ENCODE assay signal across 8 mouse cellular contexts in genomic region chr15:83463369-83464082, GRCm38 (mm10). TPM values are rescaled to one million over a fixed set of nuclear protein-coding genes. Genes with fewer than 3 reads are reported as not detected.
DNase-seq lines count a peak whose midpoint lies in the region; ATAC-seq and TF ChIP-seq lines count a peak whose summit lies in the region.

No protein-coding gene starts in this region.

- H3K4me2 ChIP-seq in embryonic facial prominence, embryonic 14.5 days (ENCODE audit: low read depth, low read length), result peak overlapping the region; percentile 73
- peak overlapping the region; percentile 80 for H3K4me2 ChIP-seq in intestine, embryonic 15.5 days (replicated peaks)
- H3K4me2 ChIP-seq in midbrain, postnatal 0 days (ENCODE audit: low read depth, low read length, poor library complexity, severe bottlenecking), result peak overlapping the region; percentile 84

- H3K27me3 ChIP-seq in E14TG2a.4 (ENCODE audit: insufficient read depth, low read length), result peaks cover 3% of the 10 kb centered on the region; the same call in 1 of the 2 replicates
- H3K27me3 ChIP-seq in embryonic facial prominence, embryonic 14.5 days (replicated peaks; ENCODE audit: control insufficient read depth, insufficient read depth, low read length), result no peaks in the 10 kb centered on the region
- no peaks in the 10 kb centered on the region for H3K27me3 ChIP-seq in intestine, embryonic 15.5 days (replicated peaks)
- no peaks in the 10 kb centered on the region for H3K27me3 ChIP-seq in midbrain, postnatal 0 days (ENCODE audit: insufficient read depth, low read length)

- TF ChIP-seq CTCF in gastrocnemius, adult 2 months (IDR thresholded peaks at IDR 0.05), result no peak
- TF ChIP-seq CTCF in E14TG2a.4 (conservative IDR thresholded peaks at IDR 0.05; ENCODE audit: low read length), result no peak
- TF ChIP-seq CTCF in midbrain, postnatal 0 days (IDR thresholded peaks at IDR 0.05), result no peak

- H3K4me1 ChIP-seq in E14TG2a.4 (replicated peaks; ENCODE audit: low read depth, low read length), result peaks cover 33% of the 10 kb centered on the region
- 0 out of 2 replicates have a peak, but pooled peaks cover 4% of the 10 kb centered on the region for H3K4me1 ChIP-seq in embryonic facial prominence, embryonic 14.5 days (ENCODE audit: control insufficient read depth, insufficient read depth, low read length)
- H3K4me1 ChIP-seq in intestine, embryonic 15.5 days (replicated peaks), result peaks cover 10% of the 10 kb centered on the region; the same call in 1 of the 2 replicates
- no peaks in the 10 kb centered on the region for H3K4me1 ChIP-seq in midbrain, postnatal 0 days (ENCODE audit: insufficient read depth, low read length)

- WGBS in embryonic facial prominence, embryonic 14.5 days, result 6% methylated on average over 17 of the region's 17 CpGs
- 6% methylated on average over 17 of the region's 17 CpGs for WGBS in intestine, embryonic 15.5 days
- 10% methylated on average over 17 of the region's 17 CpGs for WGBS in midbrain, postnatal 0 days

- H3K9ac ChIP-seq in embryonic facial prominence, embryonic 14.5 days (ENCODE audit: low read depth, low read length), result peak overlapping the region; percentile 76
- H3K9ac ChIP-seq in intestine, embryonic 15.5 days, result peak overlapping the region; percentile 87
- peak overlapping the region; percentile 60; the same call in 1 of the 2 replicates for H3K9ac ChIP-seq in midbrain, postnatal 0 days (replicated peaks; ENCODE audit: low read length, poor library complexity, severe bottlenecking)

- intact Hi-C loops in gastrocnemius, adult 2 months (cut with DNase I), result loop anchor here (2.0 to 10.0 kb wide), 2 partner anchors 31 to 49 kb away; no protein-coding TSS in a partner anchor
- intact Hi-C loops in gastrocnemius, postnatal 36 days (cut with DNase I), result loop anchor here (10.0 kb wide), 1 partner anchor 49 kb away; no protein-coding TSS in a partner anchor

- peak overlapping the region; percentile 94 for H3K27ac ChIP-seq in gastrocnemius, adult 2 months
- no peak overlapping the region for H3K27ac ChIP-seq in embryonic facial prominence, embryonic 14.5 days (replicated peaks; ENCODE audit: low read depth, low read length)
- H3K27ac ChIP-seq in intestine, embryonic 15.5 days, result peak overlapping the region; percentile 78
- H3K27ac ChIP-seq in midbrain, postnatal 0 days (ENCODE audit: low read depth, low read length), result no peak overlapping the region

- DNase-seq in gastrocnemius, adult 2 months, result no peak
- DNase-seq in gastrocnemius, postnatal 36 days, result no peak
- DNase-seq in embryonic facial prominence, embryonic 14.5 days (ENCODE audit: low spot score), result no peak
- DNase-seq in midbrain, postnatal 0 days (ENCODE audit: low spot score), result no peak
- no peak for DNase-seq in spleen, postnatal 36 days (ENCODE audit: low spot score in 2 of 2)
- DNase-seq in urinary bladder, postnatal 4 days (ENCODE audit: low spot score in 2 of 2), result no peak

- H3K4me3 ChIP-seq in gastrocnemius, adult 2 months, result peak overlapping the region; percentile 94
- peak overlapping the region; percentile 87 for H3K4me3 ChIP-seq in E14TG2a.4 (replicated peaks; ENCODE audit: low read length)
- peak overlapping the region; percentile 65 for H3K4me3 ChIP-seq in embryonic facial prominence, embryonic 14.5 days (ENCODE audit: low read depth, low read length)
- peak overlapping the region; percentile 86 for H3K4me3 ChIP-seq in intestine, embryonic 15.5 days (replicated peaks)
- H3K4me3 ChIP-seq in midbrain, postnatal 0 days (ENCODE audit: low read depth, low read length), result peak overlapping the region; percentile 68

- no peaks in the 10 kb centered on the region for H3K9me3 ChIP-seq in E14TG2a.4 (ENCODE audit: low read length)
- H3K9me3 ChIP-seq in embryonic facial prominence, embryonic 14.5 days (ENCODE audit: control insufficient read depth, low read length), result no peaks in the 10 kb centered on the region
- no peaks in the 10 kb centered on the region for H3K9me3 ChIP-seq in intestine, embryonic 15.5 days
- no peaks in the 10 kb centered on the region for H3K9me3 ChIP-seq in midbrain, postnatal 0 days (ENCODE audit: low read length)

- H3K36me3 ChIP-seq in E14TG2a.4 (ENCODE audit: insufficient read depth, low read length), result peaks cover 14% of the 10 kb centered on the region; the same call in 1 of the 2 replicates
- H3K36me3 ChIP-seq in embryonic facial prominence, embryonic 14.5 days (ENCODE audit: control insufficient read depth, insufficient read depth, low read length), result no peaks in the 10 kb centered on the region
- no peaks in the 10 kb centered on the region for H3K36me3 ChIP-seq in intestine, embryonic 15.5 days
- H3K36me3 ChIP-seq in midbrain, postnatal 0 days (ENCODE audit: insufficient read depth, low read length), result no peaks in the 10 kb centered on the region

- ATAC-seq in embryonic facial prominence, embryonic 14.5 days (ENCODE audit: low read depth), result no peak
- no peak for ATAC-seq in intestine, embryonic 15.5 days
- no peak for ATAC-seq in midbrain, postnatal 0 days (ENCODE audit: low FRiP score)

RNA-seq across cellular contexts. Expression of gene Pacsin2, which starts 0.9 kb away (rescaled TPM):
- 10 to 100 TPM; 43.7 to 70.1 TPM for total RNA-seq in gastrocnemius, adult 2 months (2021)
- 10 to 100 TPM; 41.4 to 50.5 TPM for total RNA-seq in gastrocnemius, postnatal 36 days (2021)
- 49.3 TPM in 2 replicates for polyA plus RNA-seq in embryonic facial prominence, embryonic 14.5 days (2014; fragmentation: Nextera tagmentation; extraction: Ambion mirVana)
- 70.8 and 78.1 TPM in 2 replicates for polyA plus RNA-seq in intestine, embryonic 15.5 days (2015; fragmentation: Nextera tagmentation; extraction: Ambion mirVana)
- 14.6 and 21.3 TPM in 2 replicates for total RNA-seq in midbrain, postnatal 0 days (2014; rRNA removed)
- 16.2 and 16.7 TPM in 2 replicates for polyA plus RNA-seq in midbrain, postnatal 0 days (2015; fragmentation: Nextera tagmentation; extraction: Ambion mirVana)

RNA-seq across cellular contexts. Expression of gene Ttll1, which starts 47.2 kb away (rescaled TPM):
- total RNA-seq in gastrocnemius, adult 2 months (2021), result 1 to 10 TPM; 2.5 to 3.8 TPM
- total RNA-seq in gastrocnemius, postnatal 36 days (2021), result 1 to 10 TPM; 3.1 to 3.5 TPM
- polyA plus RNA-seq in embryonic facial prominence, embryonic 14.5 days (2014; fragmentation: Nextera tagmentation; extraction: Ambion mirVana), result 9.4 and 11.3 TPM in 2 replicates
- polyA plus RNA-seq in intestine, embryonic 15.5 days (2015; fragmentation: Nextera tagmentation; extraction: Ambion mirVana), result 17.1 and 18.4 TPM in 2 replicates
- 57.8 and 60.7 TPM in 2 replicates for total RNA-seq in midbrain, postnatal 0 days (2014; rRNA removed)
- 119 and 123 TPM in 2 replicates for polyA plus RNA-seq in midbrain, postnatal 0 days (2015; fragmentation: Nextera tagmentation; extraction: Ambion mirVana)

Comparison
In these comparisons a context has a peak if more than half of its experiments do, and no peak if none do; other contexts are left out.
1. H3K27ac ChIP-seq: peak in gastrocnemius, adult 2 months (single experiment) and intestine, embryonic 15.5 days (single experiment); none in embryonic facial prominence, embryonic 14.5 days (single experiment) and midbrain, postnatal 0 days (single experiment).
2. RNA of gene Ttll1, which starts 47.2 kb away (total RNA-seq): 57.8 to 60.7 TPM in midbrain, postnatal 0 days; 2.5 to 3.8 TPM in gastrocnemius, adult 2 months and 3.1 to 3.5 TPM in gastrocnemius, postnatal 36 days; every median in the first group is over 10 times any median in the second.
3. Peak in every context shown above with its lines, with median percentiles within 50 percentile points of each other: H3K4me3 ChIP-seq, H3K4me2 ChIP-seq and H3K9ac ChIP-seq.